Mouse (Mus musculus): ENCODE measurements around the gene Foxd4.
"Not testable (repeated sequence)": the region's sequence is repeated elsewhere in the genome, so short reads cannot be mapped to it uniquely, and the experiment has no call there.

Foxd4 gene

DNA sequence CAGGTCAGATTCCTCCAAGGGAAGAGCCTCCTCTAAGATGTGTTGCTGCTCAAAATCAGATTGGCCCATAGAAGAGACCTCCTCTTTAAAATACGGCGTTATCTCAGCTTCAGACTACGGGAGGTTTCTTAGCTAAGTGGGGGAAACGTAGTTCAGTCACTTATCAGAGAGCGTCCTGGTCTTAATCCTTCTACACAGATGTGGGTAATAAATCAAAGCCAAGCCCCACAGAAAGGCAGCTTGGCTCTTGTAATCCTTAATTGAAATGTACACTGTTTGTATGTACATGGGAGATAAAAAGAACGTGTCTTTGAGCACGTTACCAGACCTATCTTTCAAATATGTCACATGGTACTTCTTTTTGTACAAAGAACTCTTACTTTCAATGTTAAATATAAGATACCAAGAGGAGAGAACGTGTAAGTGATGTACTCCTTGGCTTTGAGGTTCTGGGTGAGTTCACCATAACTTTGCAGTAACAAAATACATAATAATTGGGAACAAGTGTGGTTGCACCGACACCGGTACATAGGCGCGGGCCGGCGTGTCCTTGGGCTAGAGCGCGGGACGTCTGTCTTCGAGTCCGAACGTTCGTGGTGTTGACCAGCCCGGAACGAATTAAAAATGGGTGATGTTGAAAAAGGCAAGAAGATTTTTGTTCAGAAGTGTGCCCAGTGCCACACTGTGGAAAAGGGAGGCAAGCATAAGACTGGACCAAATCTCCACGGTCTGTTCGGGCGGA is 25.7 kb downstream of the Foxd4 start, which contains the start of gene Gm10053:
TSS of gene Gm10053 (plus strand) at position 558 of the 742 bp plus-strand sequence.
- not testable (repeated sequence) for DNase-seq (ENCODE audit: low read depth)

DNA sequence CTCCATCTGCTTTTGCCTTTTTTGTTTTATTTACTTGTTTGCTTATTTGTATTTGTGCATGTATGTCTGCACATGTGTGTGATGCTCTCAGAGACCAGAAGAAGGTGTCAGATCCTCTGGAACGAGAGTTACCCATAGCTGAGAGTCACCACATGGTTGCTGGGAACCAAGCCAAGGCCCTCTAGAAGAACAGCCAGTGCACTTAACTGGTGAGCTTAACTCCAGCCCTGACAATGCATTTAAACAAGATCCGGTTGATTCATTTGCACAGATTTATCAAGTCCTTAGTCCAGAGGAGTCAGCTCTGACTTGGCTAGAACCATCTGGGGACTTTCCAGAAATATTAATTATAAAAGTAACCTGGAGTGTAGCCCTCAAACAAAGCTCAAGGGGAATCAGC is 27.1 kb downstream of the Foxd4 start:
- no peak for DNase-seq (ENCODE audit: low read depth)

DNA sequence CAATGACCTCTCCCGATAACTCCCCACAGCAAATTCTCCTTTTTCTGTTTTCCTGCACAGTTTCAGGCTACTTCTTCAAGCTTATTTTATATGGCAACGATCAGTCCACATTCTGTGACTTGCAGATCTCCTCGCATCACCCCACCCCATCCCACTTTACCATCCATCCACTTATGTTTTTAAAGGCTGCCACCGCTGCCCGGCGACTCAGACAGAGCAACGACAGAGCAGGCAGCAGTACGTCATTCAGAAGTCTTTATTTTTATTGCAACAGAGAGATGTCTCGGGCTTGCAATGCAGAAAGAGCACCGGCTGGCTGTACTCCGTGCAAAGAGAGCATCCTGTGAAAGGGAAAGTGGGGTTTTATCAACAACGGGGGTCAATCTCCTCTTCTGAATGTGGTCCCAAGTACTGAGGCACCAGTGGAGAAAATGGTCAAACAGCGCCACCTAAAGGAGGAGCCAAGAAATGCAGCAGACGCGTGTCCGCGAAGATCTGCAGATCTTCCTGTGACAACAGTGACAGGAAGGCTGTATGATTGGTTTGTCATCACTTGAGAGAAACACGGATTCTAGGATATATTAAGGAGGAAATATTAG is 29.9 kb downstream of the Foxd4 start:
- peak; percentile 44 for DNase-seq (ENCODE audit: low read depth)

DNA sequence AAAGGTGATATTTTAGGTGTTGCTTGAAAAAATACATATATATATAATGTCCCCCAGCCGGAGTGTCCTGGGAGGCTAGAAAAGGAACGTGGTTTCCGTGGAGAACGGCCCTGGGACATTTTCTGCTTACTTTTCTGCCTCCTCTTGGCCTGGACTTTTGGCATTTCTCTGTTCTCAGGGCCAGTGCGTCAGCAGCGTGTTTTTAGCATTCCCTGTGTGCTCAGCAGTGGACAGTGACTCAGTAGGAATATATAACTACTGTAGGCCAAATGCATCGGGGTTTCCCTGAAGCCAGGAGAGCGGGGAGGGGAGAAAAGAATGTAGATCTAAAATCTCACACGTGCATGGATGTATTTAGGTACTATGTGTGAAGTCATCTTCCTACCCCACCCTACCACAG is 35.6 kb downstream of the Foxd4 start:
- no peak for DNase-seq (ENCODE audit: low read depth)

DNA sequence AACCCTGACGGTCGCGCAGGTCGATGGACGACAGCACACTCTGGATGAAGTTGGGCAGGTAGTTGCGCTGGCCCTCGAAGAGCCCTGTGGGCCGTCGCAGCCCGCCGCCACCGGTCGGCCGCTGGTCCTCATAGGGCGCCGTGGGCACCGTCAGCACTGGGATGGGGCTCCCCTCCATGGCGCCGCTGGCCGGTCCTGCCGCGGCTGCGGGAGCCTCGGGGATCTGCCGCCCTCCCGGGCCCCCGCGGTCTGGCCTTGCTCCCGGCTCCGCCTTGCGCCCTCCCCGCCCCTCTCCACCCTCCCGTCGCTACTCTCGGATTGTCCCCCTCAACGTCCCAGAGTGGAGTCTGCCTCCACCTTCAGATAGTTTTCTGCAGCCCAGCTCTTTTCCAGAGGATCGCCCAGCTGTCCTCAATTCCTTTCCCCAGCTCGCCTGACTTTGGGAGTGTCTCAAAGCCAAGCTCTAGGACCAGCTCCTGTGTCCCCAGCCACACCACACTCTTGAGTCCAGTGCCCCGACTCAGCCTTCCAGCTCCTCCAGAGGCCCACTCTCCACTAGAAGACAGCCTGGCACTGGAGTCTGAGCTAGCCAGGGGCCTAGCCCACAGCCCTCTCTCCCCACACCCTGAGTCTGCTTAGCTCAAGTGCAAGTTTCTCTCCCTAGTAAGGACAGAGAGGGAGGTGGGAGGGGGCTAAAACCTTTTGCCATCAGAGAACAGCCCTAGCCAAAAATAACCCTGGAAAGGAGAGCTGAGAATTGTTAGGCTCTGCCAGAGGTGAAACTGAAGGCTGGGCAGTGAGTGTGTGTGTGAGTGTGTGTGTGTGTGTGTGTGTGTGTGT is 39.2 kb downstream of the Foxd4 start, which contains the start of gene Pgm5:
TSS of gene Pgm5 (minus strand) at position 244 of the 840 bp plus-strand sequence.
- DNase-seq (ENCODE audit: low read depth): no peak

DNA sequence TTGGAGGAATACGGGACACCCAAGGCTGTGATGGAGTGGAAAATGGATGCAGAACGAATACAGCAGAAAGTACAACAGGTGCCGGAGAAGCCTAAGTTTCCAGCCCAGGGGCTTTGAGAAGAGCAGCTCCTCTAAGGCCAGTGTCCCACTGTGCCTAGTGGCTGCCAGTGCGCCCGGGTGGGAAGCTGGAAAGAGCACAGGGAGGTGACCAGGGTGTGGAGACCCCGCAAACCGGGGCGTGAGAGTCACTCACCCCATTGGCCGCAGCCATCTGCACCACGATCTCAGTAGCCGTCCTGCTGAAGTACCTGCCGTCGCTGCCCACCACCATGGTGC is 39.8 kb downstream of the Foxd4 start:
- DNase-seq (ENCODE audit: low read depth): no peak

DNA sequence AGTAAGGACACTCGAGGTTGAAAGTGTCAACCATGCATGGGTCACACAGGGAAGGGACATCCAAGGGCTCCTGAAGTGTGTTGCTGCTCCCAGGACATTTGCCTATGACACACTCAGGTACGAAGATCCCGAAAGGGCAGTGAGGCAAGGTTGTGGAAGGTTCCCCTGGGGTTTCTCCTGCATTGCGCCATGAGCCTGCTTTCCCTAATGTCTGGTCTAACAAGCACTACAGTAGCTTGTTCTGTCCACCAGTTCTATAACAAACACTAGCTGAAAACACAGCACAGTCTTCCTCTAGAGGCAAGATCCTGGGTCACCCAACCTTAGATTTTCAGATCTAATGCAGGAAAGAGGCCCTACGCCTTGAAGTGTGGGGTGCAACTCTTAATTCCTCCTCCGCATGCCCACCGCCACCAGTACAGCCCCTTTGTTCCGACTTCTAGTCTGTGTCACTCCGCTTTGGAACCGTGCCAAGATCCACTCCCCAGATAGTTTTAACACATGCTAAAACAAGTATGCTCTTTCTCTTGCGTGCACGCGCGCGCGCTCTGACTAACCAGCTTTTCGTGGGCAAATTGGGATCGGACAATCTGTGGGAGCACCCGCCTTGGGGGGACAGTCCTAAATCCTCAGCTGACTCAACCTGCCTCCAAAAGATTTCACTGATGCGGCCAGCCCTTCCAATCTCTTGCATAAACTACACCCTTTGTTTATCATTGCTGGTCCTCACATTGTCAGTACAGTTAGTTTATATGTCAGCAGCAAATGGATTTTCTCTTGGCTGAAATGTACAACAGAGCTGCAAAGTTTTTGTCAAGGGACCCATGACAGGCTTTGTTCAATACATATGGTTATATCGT is 49.3 kb downstream of the Foxd4 start:
- no peak for DNase-seq (ENCODE audit: low read depth)
